Mouse (Mus musculus) limb, embryonic 14.5 days (tissue): ENCODE measurements around the gene 4930572O03Rik. TPM values are rescaled to one million over a fixed set of nuclear protein-coding genes. Genes with fewer than 3 reads are reported as not detected.
"Not testable (repeated sequence)": the region's sequence is repeated elsewhere in the genome, so short reads cannot be mapped to it uniquely, and the experiment has no call there.

ENCODE experiments used
- ATAC-seq: fragments of 200-750 bp; cut with Nextera tagmentation; 2 replicates; pipeline ENCODE4 v1.8.0; 2017; ENCODE audit warnings: low read depth, moderate number of reproducible peaks, moderate TSS enrichment; ENCODE audit not compliant: low FRiP score
- DNase-seq: peaks from one replicate; pipeline ENCODE4 v3.0.0-alpha.2; 2015; ENCODE audit warnings: low spot score
- H3K27ac ChIP-seq: fragments of 300-500 bp; sonication (generic); replicated peaks from 2 replicates; pipeline ENCODE4 v1.5.1; 2014; ENCODE audit warnings: low read depth, mild to moderate bottlenecking, low read length, moderate library complexity, mixed read lengths
- H3K27me3 ChIP-seq: fragments of 300-500 bp; sonication (generic); 2 replicates; pipeline ENCODE4 v1.6.1; 2014; ENCODE audit warnings: low read length, mixed read lengths; ENCODE audit not compliant: control insufficient read depth, insufficient read depth
- H3K36me3 ChIP-seq: fragments of 300-500 bp; sonication (generic); 2 replicates; pipeline ENCODE4 v1.6.1; 2014; ENCODE audit warnings: mild to moderate bottlenecking, low read length, moderate library complexity, mixed read lengths; ENCODE audit not compliant: control insufficient read depth, insufficient read depth
- H3K4me1 ChIP-seq: fragments of 300-500 bp; sonication (generic); 2 replicates; pipeline ENCODE4 v1.6.1; 2014; ENCODE audit warnings: antibody characterized with exemption, low read length, mixed read lengths; ENCODE audit not compliant: control insufficient read depth, insufficient read depth
- H3K4me2 ChIP-seq: fragments of 300-500 bp; sonication (generic); replicated peaks from 2 replicates; pipeline ENCODE4 v1.6.1; 2014; ENCODE audit warnings: low read depth, mild to moderate bottlenecking, low read length, moderate library complexity; ENCODE audit not compliant: severe bottlenecking
- H3K4me3 ChIP-seq: fragments of 300-500 bp; sonication (generic); replicated peaks from 2 replicates; pipeline ENCODE4 v1.5.1; 2014; ENCODE audit warnings: low read length
- H3K9ac ChIP-seq: fragments of 300-500 bp; sonication (generic); 2 replicates; pipeline ENCODE4 v1.6.1; 2014; ENCODE audit warnings: mild to moderate bottlenecking, low read depth, low read length, moderate library complexity; ENCODE audit not compliant: severe bottlenecking
- H3K9me3 ChIP-seq: fragments of 300-500 bp; sonication (generic); 2 replicates; pipeline ENCODE4 v1.6.1; 2016; ENCODE audit warnings: low read length; ENCODE audit not compliant: control insufficient read depth
- WGBS: fragments of 180-500 bp; shearing (Covaris S2); extraction: QIAGEN DNeasy Blood & Tissue Kit; methylation state at CpG from one replicate; pipeline ENCODE4 v1.1.7; 2014; 5-methylcytosine and 5-hydroxymethylcytosine counted together
- polyA plus RNA-seq, 2 experiments: library from polyadenylated mRNA; depleted of rRNA in 1 of 2; stranded (reverse) in 1 of 2; unstranded in 1 of 2; fragments of >200 nt; fragmentation: Nextera tagmentation in 1 of 2; extraction: Ambion mirVana in 1 of 2; gene quantifications; 2 replicates each; pipeline versions ENCODE4 v1.2.1 to v1.2.3; 2012 to 2014

4930572O03Rik gene
- polyA plus RNA-seq, 2 experiments, result not detected

GRCm38 (mm10) chr5:15645707-15646106 lies 11.2 kb downstream of the 4930572O03Rik start:
- H3K4me2 ChIP-seq, ATAC-seq, H3K9ac ChIP-seq, H3K4me1 ChIP-seq, H3K4me3 ChIP-seq, H3K36me3 ChIP-seq, H3K27ac ChIP-seq, H3K27me3 ChIP-seq, H3K9me3 ChIP-seq: not testable (repeated sequence)
- DNase-seq, result peak; percentile 17
- WGBS, result 33% methylated on average over 6 of the region's 6 CpGs

- not testable (repeated sequence) for H3K9ac ChIP-seq, H3K27ac ChIP-seq, H3K4me1 ChIP-seq, H3K27me3 ChIP-seq, ATAC-seq, H3K4me3 ChIP-seq, H3K36me3 ChIP-seq, H3K9me3 ChIP-seq, DNase-seq, H3K4me2 ChIP-seq
- 65% methylated on average over 2 of the region's 2 CpGs for WGBS
Observed at GRCm38 (mm10) chr5:15637637-15638036, 19.2 kb downstream of the 4930572O03Rik start.

- H3K27me3 ChIP-seq, H3K9me3 ChIP-seq, ATAC-seq, H3K9ac ChIP-seq, H3K27ac ChIP-seq, H3K4me2 ChIP-seq, H3K4me1 ChIP-seq, H3K4me3 ChIP-seq, DNase-seq, H3K36me3 ChIP-seq: not testable (repeated sequence)
- 29% methylated on average over 5 of the region's 5 CpGs for WGBS
Observed at GRCm38 (mm10) chr5:15630068-15630467, 26.8 kb downstream of the 4930572O03Rik start.

GRCm38 (mm10) chr5:15628136-15628535 lies 28.7 kb downstream of the 4930572O03Rik start:
- not testable (repeated sequence) for DNase-seq, ATAC-seq, H3K9ac ChIP-seq, H3K27me3 ChIP-seq, H3K9me3 ChIP-seq, H3K4me3 ChIP-seq, H3K36me3 ChIP-seq, H3K27ac ChIP-seq, H3K4me1 ChIP-seq, H3K4me2 ChIP-seq
- WGBS, result 24% methylated on average over 1 of the region's 1 CpGs

- ATAC-seq, H3K4me3 ChIP-seq, H3K9me3 ChIP-seq, H3K36me3 ChIP-seq, H3K27ac ChIP-seq, H3K9ac ChIP-seq, DNase-seq, H3K4me1 ChIP-seq, H3K4me2 ChIP-seq, H3K27me3 ChIP-seq: not testable (repeated sequence)
- WGBS, result 62% methylated on average over 1 of the region's 1 CpGs
Observed at GRCm38 (mm10) chr5:15618764-15619163, 38.1 kb downstream of the 4930572O03Rik start, which contains the start of gene Speer4d. Speer4d (plus strand) TSS chr5:15619064.

GRCm38 (mm10) chr5:15616195-15616594 lies 40.7 kb downstream of the 4930572O03Rik start:
- H3K27ac ChIP-seq, H3K27me3 ChIP-seq, H3K9ac ChIP-seq, H3K4me3 ChIP-seq, ATAC-seq, H3K36me3 ChIP-seq, H3K9me3 ChIP-seq, H3K4me1 ChIP-seq, H3K4me2 ChIP-seq, DNase-seq: not testable (repeated sequence)
- WGBS, result 79% methylated on average over 3 of the region's 3 CpGs

- DNase-seq, result peak; percentile 25
- not testable (repeated sequence) for H3K36me3 ChIP-seq, ATAC-seq, H3K27ac ChIP-seq, H3K27me3 ChIP-seq, H3K4me1 ChIP-seq, H3K4me3 ChIP-seq, H3K4me2 ChIP-seq, H3K9ac ChIP-seq, H3K9me3 ChIP-seq
- 5% methylated on average over 1 of the region's 1 CpGs for WGBS
Observed at GRCm38 (mm10) chr5:15610695-15611094, 46.2 kb downstream of the 4930572O03Rik start.

- H3K4me1 ChIP-seq, DNase-seq, H3K9ac ChIP-seq, H3K27ac ChIP-seq, H3K27me3 ChIP-seq, H3K4me3 ChIP-seq, H3K9me3 ChIP-seq, H3K36me3 ChIP-seq, H3K4me2 ChIP-seq: not testable (repeated sequence)
- ATAC-seq, result peak; percentile 50; the same call in 1 of the 2 replicates
- WGBS, result 66% methylated on average over 5 of the region's 6 CpGs
Observed at GRCm38 (mm10) chr5:15606677-15607076, 50.2 kb downstream of the 4930572O03Rik start.
